ENCODE assay signal across 13 mouse cellular contexts in the genomic region with DNA sequence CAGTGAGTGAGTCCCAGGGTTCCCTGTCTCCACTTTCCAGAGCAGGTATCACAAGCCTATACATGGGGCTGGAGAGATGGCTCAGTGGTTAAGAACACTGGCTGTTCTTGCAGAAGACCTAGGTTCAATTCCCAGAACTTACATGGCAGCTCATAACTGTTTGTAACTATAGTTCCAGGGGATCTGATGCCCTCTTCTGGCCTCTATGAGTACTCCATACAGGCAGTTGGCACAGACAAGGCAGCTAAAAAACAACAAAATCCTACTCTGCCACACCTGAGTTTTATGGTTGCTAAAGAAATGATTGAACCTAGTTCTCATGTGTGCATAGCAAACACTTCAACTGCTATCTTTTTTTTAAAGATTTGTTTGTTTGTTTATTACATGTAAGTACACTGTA. TPM values are rescaled to one million over a fixed set of nuclear protein-coding genes. Genes with fewer than 3 reads are reported as not detected.
DNase-seq lines count a peak whose midpoint lies in the region; ATAC-seq and TF ChIP-seq lines count a peak whose summit lies in the region.
"Had no signal": no experiment of that assay in that cellular context is flagged by ENCODE, and none has a peak within 500 bp of the region (broad histone marks: within the 10 kb centered on the region; RNA-seq: fewer than 3 reads in every experiment).

No protein-coding gene starts in this region.

- H3K27ac ChIP-seq in liver, adult 2 months (replicated peaks; ENCODE audit: insufficient read depth, low read depth, low read length) = no peak overlapping the region
- H3K27ac ChIP-seq in liver, postnatal 0 days (ENCODE audit: low read depth) = no peak overlapping the region
- H3K27ac ChIP-seq in hindbrain, embryonic 12.5 days = no peak overlapping the region
- H3K27ac ChIP-seq: macrophage; stomach, embryonic 15.5 days had no signal

- ATAC-seq in liver, postnatal 0 days = 0 out of 2 replicates have a peak, but pooled peaks have one; percentile 25
- ATAC-seq in hindbrain, embryonic 12.5 days (ENCODE audit: low FRiP score) = no peak

- H3K4me2 ChIP-seq in liver, postnatal 0 days (ENCODE audit: low read depth, low read length) = no peak overlapping the region
- H3K4me2 ChIP-seq in hindbrain, embryonic 12.5 days (replicated peaks) = no peak overlapping the region
- H3K4me2 ChIP-seq: stomach, embryonic 15.5 days had no signal

- H3K79me2 ChIP-seq in liver, adult 2 months (ENCODE audit: control insufficient read depth, insufficient read depth, low read length) = peaks cover 4% of the 10 kb centered on the region; the same call in 1 of the 2 replicates

- H3K4me1 ChIP-seq in liver, adult 2 months (ENCODE audit: control insufficient read depth, insufficient read depth, low read length) = no peaks in the 10 kb centered on the region
- 0 out of 2 replicates have a peak, but pooled peaks cover 3% of the 10 kb centered on the region for H3K4me1 ChIP-seq in liver, postnatal 0 days (ENCODE audit: insufficient read depth)
- H3K4me1 ChIP-seq in hindbrain, embryonic 12.5 days = no peaks in the 10 kb centered on the region
- H3K4me1 ChIP-seq: stomach, embryonic 15.5 days had no signal

- H3K36me3 ChIP-seq in liver, adult 2 months (ENCODE audit: control insufficient read depth, insufficient read depth, low read length) = peaks cover 42% of the 10 kb centered on the region
- peaks cover 62% of the 10 kb centered on the region for H3K36me3 ChIP-seq in liver, postnatal 0 days (replicated peaks; ENCODE audit: insufficient read depth, low read length)
- H3K36me3 ChIP-seq in hindbrain, embryonic 12.5 days = peaks cover 41% of the 10 kb centered on the region

- TF ChIP-seq POLR2A in liver, adult 2 months (IDR thresholded peaks at IDR 0.05; ENCODE audit: extremely low read depth, insufficient read depth, low read length) = no peak

- H3K27me3 ChIP-seq in liver, adult 2 months (ENCODE audit: control insufficient read depth, insufficient read depth, low read length) = no peaks in the 10 kb centered on the region
- H3K27me3 ChIP-seq in liver, postnatal 0 days (ENCODE audit: insufficient read depth, low read length) = no peaks in the 10 kb centered on the region
- H3K27me3 ChIP-seq in hindbrain, embryonic 12.5 days = no peaks in the 10 kb centered on the region
- H3K27me3 ChIP-seq: stomach, embryonic 15.5 days had no signal

- no peak overlapping the region for H3K4me3 ChIP-seq in liver, adult 2 months (ENCODE audit: insufficient read depth, low read depth, low read length)
- H3K4me3 ChIP-seq in liver, postnatal 0 days (ENCODE audit: low read depth, low read length) = no peak overlapping the region
- no peak overlapping the region for H3K4me3 ChIP-seq in hindbrain, embryonic 12.5 days
- H3K4me3 ChIP-seq: stomach, embryonic 15.5 days had no signal

- no peak for TF ChIP-seq EP300 in liver, postnatal 0 days (IDR thresholded peaks at IDR 0.05; ENCODE audit: low read depth)

- peak; percentile 15; the same call in 1 of the 2 replicates for TF ChIP-seq CTCF in liver, adult 2 months (IDR thresholded peaks at IDR 0.05; ENCODE audit: low read depth, low read length)
- TF ChIP-seq CTCF in liver, postnatal 0 days (IDR thresholded peaks at IDR 0.05; ENCODE audit: low read depth) = peak; percentile 57

- H3K9me3 ChIP-seq in liver, postnatal 0 days (ENCODE audit: low read length) = no peaks in the 10 kb centered on the region
- H3K9me3 ChIP-seq in hindbrain, embryonic 12.5 days (replicated peaks) = no peaks in the 10 kb centered on the region
- H3K9me3 ChIP-seq: stomach, embryonic 15.5 days had no signal

- no peak overlapping the region for H3K9ac ChIP-seq in liver, adult 2 months (ENCODE audit: low read depth, low read length)
- no peak overlapping the region for H3K9ac ChIP-seq in liver, postnatal 0 days (replicated peaks)
- H3K9ac ChIP-seq in hindbrain, embryonic 12.5 days = no peak overlapping the region
- H3K9ac ChIP-seq: stomach, embryonic 15.5 days had no signal

- peak; percentile 26 for DNase-seq in liver, adult 2 months (ENCODE audit: extremely low read depth, low read depth, low spot score)
- DNase-seq in liver = no peak
- peak; percentile 33 for DNase-seq in CD4-positive helper T cell, adult 2 months (ENCODE audit: low read depth, low spot score)
- peak; percentile 45 for DNase-seq in NIH3T3 (ENCODE audit: low read depth)
- no peak for DNase-seq in liver, postnatal 0 days
- DNase-seq in right cerebral cortex, postnatal 4 days = no peak
- DNase-seq: embryo, embryonic 11 days; gastrocnemius, postnatal 25 days; heart, postnatal 36 days; right cerebral cortex, adult 18-20 months had no signal

RNA-seq across cellular contexts. Expression of a gene that starts 56.2 kb away (rescaled TPM):
- 42.8 and 43.4 TPM in 2 replicates for total RNA-seq in liver, adult 2 months (2014; rRNA removed)
- polyA plus RNA-seq in liver, adult 2 months (2012; rRNA removed) = 18.7 and 21.5 TPM in 2 replicates
- polyA plus RNA-seq in liver, postnatal 0 days (2015; fragmentation: Nextera tagmentation; extraction: Ambion mirVana) = 31.6 and 34.6 TPM in 2 replicates
- 160 and 172 TPM in 2 replicates for polyA plus RNA-seq in hindbrain, embryonic 12.5 days (2016; fragmentation: Nextera tagmentation; extraction: Ambion mirVana)

Comparison
In these comparisons a context has a peak if more than half of its experiments do, and no peak if none do; other contexts are left out.
1. DNase-seq: peak in liver, adult 2 months (single experiment), CD4-positive helper T cell, adult 2 months (single experiment) and NIH3T3 (single experiment); none in liver (single experiment), liver, postnatal 0 days (single experiment) and right cerebral cortex, postnatal 4 days (single experiment).